Mouse (Mus musculus) liver, adult 2 months (tissue): ENCODE measurements around the gene Arhgdib. TPM values are rescaled to one million over a fixed set of nuclear protein-coding genes. Genes with fewer than 3 reads are reported as not detected.

Experiments
- DNase-seq: peaks from one replicate; pipeline ENCODE4 v3.0.0-alpha.2; 2011; ENCODE audit warnings: low read depth, low spot score; ENCODE audit errors: extremely low read depth
- H3K27ac ChIP-seq: fragments of 200-500 bp; replicated peaks from 2 replicates; pipeline ENCODE4 v1.5.1; 2012; ENCODE audit warnings: low read depth, mild to moderate bottlenecking, control low read depth, inconsistent platforms, low read length; ENCODE audit not compliant: insufficient read depth
- H3K27me3 ChIP-seq: fragments of 200-500 bp; 2 replicates; pipeline ENCODE4 v1.6.1; 2012; ENCODE audit warnings: mild to moderate bottlenecking, moderate library complexity, low read length, inconsistent platforms; ENCODE audit not compliant: control insufficient read depth, insufficient read depth
- H3K36me3 ChIP-seq: fragments of 200-500 bp; 2 replicates; pipeline ENCODE4 v1.6.1; 2012; ENCODE audit warnings: low read length, inconsistent platforms; ENCODE audit not compliant: control insufficient read depth, insufficient read depth
- H3K4me1 ChIP-seq: fragments of 200-500 bp; 2 replicates; pipeline ENCODE4 v1.6.1; 2011; ENCODE audit warnings: low read length; ENCODE audit not compliant: control insufficient read depth, insufficient read depth
- H3K4me3 ChIP-seq: fragments of 200-500 bp; 2 replicates; pipeline ENCODE4 v1.5.1; 2011; ENCODE audit warnings: low read depth, mild to moderate bottlenecking, control low read depth, low read length, moderate library complexity; ENCODE audit not compliant: insufficient read depth
- H3K79me2 ChIP-seq: fragments of 200-500 bp; 2 replicates; pipeline ENCODE4 v1.6.1; 2012; ENCODE audit warnings: inconsistent platforms, mild to moderate bottlenecking, low read length, moderate library complexity; ENCODE audit not compliant: control insufficient read depth, insufficient read depth
- H3K9ac ChIP-seq: fragments of 200-500 bp; 2 replicates; pipeline ENCODE4 v1.6.1; 2012; ENCODE audit warnings: low read depth, mild to moderate bottlenecking, control low read depth, inconsistent platforms, low read length
- CTCF ChIP-seq: fragments of 200-500 bp; IDR thresholded peaks from 2 replicates; pipeline ENCODE4 v1.5.1; 2011; ENCODE audit warnings: low read depth, low read length, control low read depth
- POLR2A ChIP-seq: fragments of 200-500 bp; IDR thresholded peaks from 2 replicates; pipeline ENCODE4 v1.6.1; 2011; ENCODE audit warnings: low read length, control low read depth; ENCODE audit not compliant: insufficient read depth; ENCODE audit errors: extremely low read depth
- WGBS: fragments of 180-500 bp; shearing (Covaris S2); methylation state at CpG from one replicate; pipeline ENCODE4 v1.1.7; 2018; 5-methylcytosine and 5-hydroxymethylcytosine counted together
- polyA plus RNA-seq: library from polyadenylated mRNA; depleted of rRNA; stranded (reverse); fragments of >200 nt; gene quantifications from 2 replicates; pipeline ENCODE4 v1.2.3, GENCODE M21; 2012
- total RNA-seq: library from RNA; depleted of rRNA; stranded (reverse); fragments of >200 nt; gene quantifications from 2 replicates; pipeline ENCODE4 v1.2.3, GENCODE M21; 2014

Arhgdib gene
- total and polyA plus RNA-seq, 2 experiments = 5.3 to 11.9 TPM

DNA sequence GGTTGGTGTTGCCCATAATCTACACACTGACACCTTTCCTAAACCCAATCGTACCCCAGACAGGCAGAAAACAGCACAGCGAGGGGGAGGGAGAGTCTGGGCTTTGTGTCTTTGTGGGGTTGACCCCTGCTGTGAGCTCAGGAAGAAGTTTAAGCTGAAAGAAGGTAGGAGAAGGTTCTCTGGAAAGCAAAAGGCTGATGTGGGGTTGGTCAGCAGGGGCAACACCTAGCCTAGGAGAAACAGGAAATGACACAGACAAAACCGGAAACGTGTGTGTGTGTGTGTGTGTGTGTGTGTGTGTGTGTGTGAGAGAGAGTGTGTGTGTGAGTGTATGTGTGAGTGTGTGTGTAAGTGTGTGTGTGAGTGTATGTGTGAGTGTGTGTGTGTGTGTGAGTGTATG lies 25.8 kb upstream of the Arhgdib start:
- WGBS = 68% methylated on average over 4 of the region's 4 CpGs
- Histone ChIP-seq H3K79me2 (no peaks in the 10 kb centered on the region), H3K4me3 (no peak overlapping the region), H3K27me3 (no peaks in the 10 kb centered on the region), H3K36me3 (no peaks in the 10 kb centered on the region), H3K27ac (no peak overlapping the region), H3K4me1 (no peaks in the 10 kb centered on the region), H3K9ac (no peak overlapping the region)
- no peak for TF ChIP-seq POLR2A
- TF ChIP-seq CTCF = no peak
- DNase-seq = no peak

DNA sequence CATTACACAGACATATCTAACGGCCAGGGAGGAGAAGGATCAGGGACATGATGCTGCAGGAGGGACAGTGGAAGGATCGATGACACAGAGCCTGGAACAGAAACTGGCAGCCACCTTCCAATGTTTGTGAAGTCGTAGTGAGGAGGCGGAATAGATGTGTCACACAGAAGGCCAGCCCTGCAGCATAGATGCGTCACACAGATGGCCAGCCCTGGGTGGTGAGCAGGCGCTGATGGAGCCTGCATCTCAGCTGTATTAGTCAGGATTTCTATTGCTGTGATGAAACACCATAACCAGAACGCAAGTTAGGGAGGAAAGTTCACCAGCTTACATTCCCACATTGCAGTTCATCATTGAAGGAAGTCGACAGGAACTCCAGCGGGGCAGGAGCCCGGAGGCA lies 24.2 kb upstream of the Arhgdib start:
- no peak overlapping the region for H3K9ac ChIP-seq
- H3K4me3 ChIP-seq = no peak overlapping the region
- no peak overlapping the region for H3K27ac ChIP-seq
- WGBS = 79% methylated on average over 10 of the region's 10 CpGs
- H3K27me3 ChIP-seq = no peaks in the 10 kb centered on the region
- H3K36me3 ChIP-seq = no peaks in the 10 kb centered on the region
- no peaks in the 10 kb centered on the region for H3K79me2 ChIP-seq
- no peak for TF ChIP-seq CTCF
- no peak for TF ChIP-seq POLR2A
- H3K4me1 ChIP-seq = no peaks in the 10 kb centered on the region
- no peak for DNase-seq

DNA sequence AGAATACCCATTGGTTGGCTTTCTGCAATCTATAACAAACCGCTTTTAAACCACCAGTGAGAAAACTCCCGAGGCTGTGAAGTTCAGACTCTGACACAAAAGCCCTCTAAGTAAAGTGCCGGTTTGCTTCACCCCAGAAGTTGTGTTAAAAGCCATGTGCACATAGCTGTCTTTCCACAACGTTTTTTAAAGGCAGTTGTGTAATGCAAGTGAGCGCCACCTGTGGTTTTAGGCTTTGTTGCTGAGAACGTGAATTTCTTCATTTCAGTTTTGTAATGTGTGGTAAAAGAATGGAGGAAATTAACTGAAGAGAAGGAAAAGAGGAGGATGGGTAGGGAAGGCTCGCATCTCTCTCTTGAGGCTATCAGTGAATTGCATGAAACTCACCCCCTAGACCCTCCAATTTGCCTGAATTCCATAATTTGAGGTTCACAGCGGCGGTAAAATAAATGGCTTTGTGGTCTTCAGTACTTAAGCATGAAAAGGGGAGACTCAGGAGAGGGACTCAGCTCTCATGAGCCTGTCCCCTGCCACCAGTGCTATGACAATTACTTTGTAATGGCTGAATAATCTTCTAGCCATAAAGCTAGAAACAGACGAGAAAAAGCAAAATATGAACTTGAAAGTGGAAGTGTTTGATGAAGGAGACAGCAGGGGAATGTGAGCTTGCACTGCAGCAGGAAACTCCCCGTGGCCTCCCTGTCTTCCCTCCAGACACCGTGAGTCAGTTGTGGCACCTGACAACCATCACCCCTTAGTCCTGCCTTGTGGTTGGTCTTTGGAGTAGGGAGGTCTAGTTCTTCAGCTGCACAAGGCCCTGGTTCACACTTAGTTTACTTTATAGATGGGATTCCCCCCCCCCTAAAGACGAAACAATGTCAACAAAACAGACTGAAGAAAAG lies 23.2 kb upstream of the Arhgdib start:
- TF ChIP-seq CTCF = no peak
- TF ChIP-seq POLR2A = no peak
- no peak overlapping the region for H3K9ac ChIP-seq
- H3K36me3 ChIP-seq = no peaks in the 10 kb centered on the region
- no peak overlapping the region for H3K4me3 ChIP-seq
- no peaks in the 10 kb centered on the region for H3K79me2 ChIP-seq
- DNase-seq = no peak
- H3K4me1 ChIP-seq = no peaks in the 10 kb centered on the region
- H3K27me3 ChIP-seq = no peaks in the 10 kb centered on the region
- 71% methylated on average over 13 of the region's 13 CpGs for WGBS
- no peak overlapping the region for H3K27ac ChIP-seq

DNA sequence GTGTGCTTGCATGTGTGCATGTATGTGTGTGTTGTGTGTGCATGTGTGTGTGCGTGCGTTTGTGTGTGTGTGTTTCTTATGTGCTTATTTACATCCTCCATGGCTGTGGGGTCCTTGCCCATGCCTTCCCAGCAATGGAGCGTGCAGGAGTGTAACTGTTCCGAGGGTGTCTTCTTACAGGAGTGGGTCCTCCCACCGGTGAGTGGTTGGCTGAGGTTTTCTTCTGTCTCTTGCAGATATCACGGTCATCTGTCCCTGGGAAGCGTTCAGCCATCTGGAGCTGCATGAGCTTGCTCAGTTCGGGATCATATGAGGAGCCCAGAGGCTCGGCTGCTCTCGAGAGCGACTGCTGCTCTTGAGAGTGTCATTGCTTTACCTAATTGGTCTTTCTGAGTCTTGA lies 21.3 kb upstream of the Arhgdib start:
- Histone ChIP-seq H3K36me3 (no peaks in the 10 kb centered on the region), H3K79me2 (no peaks in the 10 kb centered on the region), H3K9ac (no peak overlapping the region), H3K27me3 (no peaks in the 10 kb centered on the region), H3K4me3 (no peak overlapping the region), H3K4me1 (no peaks in the 10 kb centered on the region), H3K27ac (no peak overlapping the region)
- TF ChIP-seq CTCF (no peak), POLR2A (no peak)
- no peak for DNase-seq
- WGBS = 89% methylated on average over 11 of the region's 11 CpGs

DNA sequence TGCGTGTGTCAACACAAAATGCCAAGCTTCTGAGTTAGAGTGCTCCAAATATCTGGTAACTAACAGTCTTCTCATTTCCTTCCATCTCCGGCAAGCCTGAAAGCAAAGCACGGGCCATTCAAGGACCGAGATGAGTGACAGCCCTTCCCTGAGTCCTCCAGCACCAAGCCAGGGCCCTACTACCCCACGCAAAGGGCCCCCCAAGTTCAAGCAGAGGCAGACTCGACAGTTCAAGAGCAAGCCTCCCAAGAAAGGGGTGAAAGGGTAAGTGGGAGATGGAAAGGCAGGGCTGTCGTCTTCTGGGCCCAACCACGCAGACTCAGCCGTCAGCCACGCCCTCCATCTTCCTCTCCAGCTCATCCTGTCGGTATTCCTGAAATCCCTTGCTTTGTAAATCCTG lies 17.4 kb upstream of the Arhgdib start:
- H3K9ac ChIP-seq = no peak overlapping the region
- 75% methylated on average over 11 of the region's 11 CpGs for WGBS
- H3K79me2 ChIP-seq = no peaks in the 10 kb centered on the region
- no peak overlapping the region for H3K27ac ChIP-seq
- H3K4me1 ChIP-seq = peaks cover 2% of the 10 kb centered on the region; the same call in 1 of the 2 replicates
- TF ChIP-seq CTCF (no peak), POLR2A (no peak)
- DNase-seq = no peak
- no peaks in the 10 kb centered on the region for H3K36me3 ChIP-seq
- H3K27me3 ChIP-seq = no peaks in the 10 kb centered on the region
- H3K4me3 ChIP-seq = no peak overlapping the region

DNA sequence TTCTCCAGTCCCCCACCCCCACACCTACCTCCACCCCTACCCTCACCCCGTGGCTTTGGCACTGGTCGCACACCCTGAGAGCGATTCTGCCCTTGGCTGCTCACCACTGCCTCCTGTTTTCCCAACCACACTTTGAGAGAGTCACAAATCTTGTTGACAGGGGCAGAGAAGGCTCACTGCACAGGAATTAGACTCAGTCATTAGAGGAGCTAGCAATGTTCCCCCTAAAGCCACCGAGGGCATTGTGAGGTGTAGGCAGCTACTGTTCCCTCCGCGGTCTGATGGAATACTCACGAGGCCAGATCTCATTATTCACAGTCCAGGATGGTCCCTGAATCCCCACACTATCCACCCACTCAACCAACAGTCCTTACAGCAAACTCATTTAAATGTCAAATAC lies 15.4 kb upstream of the Arhgdib start:
- no peak for DNase-seq
- Histone ChIP-seq H3K79me2 (no peaks in the 10 kb centered on the region), H3K4me3 (no peak overlapping the region), H3K27me3 (no peaks in the 10 kb centered on the region), H3K4me1 (peaks cover 2% of the 10 kb centered on the region; the same call in 1 of the 2 replicates), H3K27ac (no peak overlapping the region), H3K36me3 (no peaks in the 10 kb centered on the region), H3K9ac (no peak overlapping the region)
- no peak for TF ChIP-seq POLR2A
- no peak for TF ChIP-seq CTCF
- 76% methylated on average over 7 of the region's 7 CpGs for WGBS
